Mouse (Mus musculus) limb, embryonic 14.5 days (tissue): Measurements from ENCODE around the gene Fry. TPM values are rescaled to one million over a fixed set of nuclear protein-coding genes. Genes with fewer than 3 reads are reported as not detected.

Experiments
- ATAC-seq: fragments of 200-750 bp; cut with Nextera tagmentation; 2 replicates; pipeline ENCODE4 v1.8.0; 2017; ENCODE audit warnings: low read depth, moderate number of reproducible peaks, moderate TSS enrichment; ENCODE audit not compliant: low FRiP score
- DNase-seq: peaks from one replicate; pipeline ENCODE4 v3.0.0-alpha.2; 2015; ENCODE audit warnings: low spot score
- H3K27ac ChIP-seq: fragments of 300-500 bp; sonication (generic); replicated peaks from 2 replicates; pipeline ENCODE4 v1.5.1; 2014; ENCODE audit warnings: low read depth, mild to moderate bottlenecking, low read length, moderate library complexity, mixed read lengths
- H3K27me3 ChIP-seq: fragments of 300-500 bp; sonication (generic); 2 replicates; pipeline ENCODE4 v1.6.1; 2014; ENCODE audit warnings: low read length, mixed read lengths; ENCODE audit not compliant: control insufficient read depth, insufficient read depth
- H3K36me3 ChIP-seq: fragments of 300-500 bp; sonication (generic); 2 replicates; pipeline ENCODE4 v1.6.1; 2014; ENCODE audit warnings: mild to moderate bottlenecking, low read length, moderate library complexity, mixed read lengths; ENCODE audit not compliant: control insufficient read depth, insufficient read depth
- H3K4me1 ChIP-seq: fragments of 300-500 bp; sonication (generic); 2 replicates; pipeline ENCODE4 v1.6.1; 2014; ENCODE audit warnings: antibody characterized with exemption, low read length, mixed read lengths; ENCODE audit not compliant: control insufficient read depth, insufficient read depth
- H3K4me2 ChIP-seq: fragments of 300-500 bp; sonication (generic); replicated peaks from 2 replicates; pipeline ENCODE4 v1.6.1; 2014; ENCODE audit warnings: low read depth, mild to moderate bottlenecking, low read length, moderate library complexity; ENCODE audit not compliant: severe bottlenecking
- H3K4me3 ChIP-seq: fragments of 300-500 bp; sonication (generic); replicated peaks from 2 replicates; pipeline ENCODE4 v1.5.1; 2014; ENCODE audit warnings: low read length
- H3K9ac ChIP-seq: fragments of 300-500 bp; sonication (generic); 2 replicates; pipeline ENCODE4 v1.6.1; 2014; ENCODE audit warnings: mild to moderate bottlenecking, low read depth, low read length, moderate library complexity; ENCODE audit not compliant: severe bottlenecking
- H3K9me3 ChIP-seq: fragments of 300-500 bp; sonication (generic); 2 replicates; pipeline ENCODE4 v1.6.1; 2016; ENCODE audit warnings: low read length; ENCODE audit not compliant: control insufficient read depth
- POLR2A ChIP-seq: fragments of 200-500 bp; IDR thresholded peaks from 2 replicates; pipeline ENCODE4 v1.8.0; 2012; ENCODE audit warnings: inconsistent platforms, mild to moderate bottlenecking, moderate library complexity, borderline replicate concordance; ENCODE audit not compliant: insufficient read depth, insufficient read length; ENCODE audit errors: extremely low read depth
- WGBS: fragments of 180-500 bp; shearing (Covaris S2); extraction: QIAGEN DNeasy Blood & Tissue Kit; methylation state at CpG from one replicate; pipeline ENCODE4 v1.1.7; 2014; 5-methylcytosine and 5-hydroxymethylcytosine counted together
- polyA plus RNA-seq, 2 experiments: library from polyadenylated mRNA; depleted of rRNA in 1 of 2; stranded (reverse) in 1 of 2; unstranded in 1 of 2; fragments of >200 nt; fragmentation: Nextera tagmentation in 1 of 2; extraction: Ambion mirVana in 1 of 2; gene quantifications; 2 replicates each; pipeline versions ENCODE4 v1.2.1 to v1.2.3; 2012 to 2014

Gene Fry
- polyA plus RNA-seq, 2 experiments: 10.0 to 13.5 TPM

GRCm38 (mm10) chr5:150168712-150169111 is 50.3 kb downstream of the Fry start:
- Histone ChIP-seq H3K27ac (no peak overlapping the region), H3K9me3 (no peaks in the 10 kb centered on the region), H3K4me1 (no peaks in the 10 kb centered on the region), H3K9ac (no peak overlapping the region), H3K36me3 (no peaks in the 10 kb centered on the region), H3K4me3 (no peak overlapping the region), H3K4me2 (no peak overlapping the region), H3K27me3 (no peaks in the 10 kb centered on the region)
- ATAC-seq: peak; percentile 82
- WGBS: 6% methylated on average over 9 of the region's 9 CpGs
- DNase-seq: peak; percentile 93
- no peak for TF ChIP-seq POLR2A

- no peak overlapping the region for H3K27ac ChIP-seq
- no peaks in the 10 kb centered on the region for H3K27me3 ChIP-seq
- DNase-seq (no peak), ATAC-seq (no peak)
- H3K36me3 ChIP-seq: no peaks in the 10 kb centered on the region
- peaks cover 8% of the 10 kb centered on the region; the same call in 1 of the 2 replicates for H3K9me3 ChIP-seq
- H3K4me3 ChIP-seq: no peak overlapping the region
- H3K4me1 ChIP-seq: no peaks in the 10 kb centered on the region
- 56% methylated on average over 10 of the region's 10 CpGs for WGBS
- no peak overlapping the region for H3K4me2 ChIP-seq
- TF ChIP-seq POLR2A: no peak
- H3K9ac ChIP-seq: no peak overlapping the region
Observed at GRCm38 (mm10) chr5:150171562-150171961, 53.1 kb downstream of the Fry start.

- H3K36me3 ChIP-seq: no peaks in the 10 kb centered on the region
- H3K9ac ChIP-seq: no peak overlapping the region
- ATAC-seq (no peak), DNase-seq (no peak)
- TF ChIP-seq POLR2A: no peak
- no peaks in the 10 kb centered on the region for H3K4me1 ChIP-seq
- no peak overlapping the region for H3K4me3 ChIP-seq
- peaks cover 8% of the 10 kb centered on the region; the same call in 1 of the 2 replicates for H3K9me3 ChIP-seq
- WGBS: 84% methylated on average over 6 of the region's 6 CpGs
- H3K27ac ChIP-seq: no peak overlapping the region
- H3K4me2 ChIP-seq: no peak overlapping the region
- H3K27me3 ChIP-seq: no peaks in the 10 kb centered on the region
Observed at GRCm38 (mm10) chr5:150173869-150174268, 55.4 kb downstream of the Fry start.

GRCm38 (mm10) chr5:150174950-150175349 is 56.5 kb downstream of the Fry start:
- Histone ChIP-seq H3K9ac (no peak overlapping the region), H3K9me3 (peaks cover 8% of the 10 kb centered on the region; the same call in 1 of the 2 replicates), H3K36me3 (no peaks in the 10 kb centered on the region), H3K27ac (no peak overlapping the region), H3K4me3 (no peak overlapping the region), H3K4me1 (no peaks in the 10 kb centered on the region), H3K4me2 (no peak overlapping the region), H3K27me3 (no peaks in the 10 kb centered on the region)
- DNase-seq (no peak), ATAC-seq (no peak)
- no peak for TF ChIP-seq POLR2A

- no peak overlapping the region for H3K9ac ChIP-seq
- DNase-seq (no peak), ATAC-seq (no peak)
- no peaks in the 10 kb centered on the region for H3K27me3 ChIP-seq
- H3K4me3 ChIP-seq: no peak overlapping the region
- no peaks in the 10 kb centered on the region for H3K4me1 ChIP-seq
- H3K9me3 ChIP-seq: peaks cover 8% of the 10 kb centered on the region; the same call in 1 of the 2 replicates
- no peak for TF ChIP-seq POLR2A
- H3K27ac ChIP-seq: no peak overlapping the region
- H3K4me2 ChIP-seq: no peak overlapping the region
- WGBS: 88% methylated on average over 13 of the region's 13 CpGs
- H3K36me3 ChIP-seq: no peaks in the 10 kb centered on the region
Observed at GRCm38 (mm10) chr5:150176251-150177015, 58.0 kb downstream of the Fry start.
